Mouse (Mus musculus) cerebellum, adult 9-11 months (tissue): ENCODE results near the gene Sun5.
A peak's percentile ranks its signal among the peaks of the same experiment; 100 is the strongest.
"Not testable (repeated sequence)": the region's sequence is repeated elsewhere in the genome, so short reads cannot be mapped to it uniquely, and the experiment has no call there.

Source experiments
- DNase-seq: peaks from one replicate; pipeline ENCODE4 v3.0.0; 2022

Sun5 gene

DNA sequence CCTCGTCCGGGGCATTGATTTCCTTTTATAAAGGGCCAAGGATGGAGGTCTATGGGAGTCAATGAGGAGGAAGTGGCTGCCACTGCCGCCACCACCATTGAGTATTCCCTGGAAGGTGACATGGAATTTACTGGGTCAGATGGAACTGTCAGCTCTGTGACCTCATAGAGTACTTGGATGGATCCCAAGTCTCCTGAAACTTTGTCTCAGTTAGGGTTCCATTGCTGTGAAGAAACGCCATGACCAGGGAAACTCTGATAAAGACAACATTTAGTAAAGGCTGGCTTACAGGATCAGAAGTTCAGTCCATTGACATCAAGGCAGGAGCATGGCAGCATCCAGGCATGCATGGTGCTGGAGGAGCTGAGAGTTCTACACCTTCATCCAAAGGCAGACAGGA, at the start of gene Sun5:
Gene Sun5, minus strand, starts transcription at position 101 of the 400 bp plus-strand sequence.
- no peak for DNase-seq

DNA sequence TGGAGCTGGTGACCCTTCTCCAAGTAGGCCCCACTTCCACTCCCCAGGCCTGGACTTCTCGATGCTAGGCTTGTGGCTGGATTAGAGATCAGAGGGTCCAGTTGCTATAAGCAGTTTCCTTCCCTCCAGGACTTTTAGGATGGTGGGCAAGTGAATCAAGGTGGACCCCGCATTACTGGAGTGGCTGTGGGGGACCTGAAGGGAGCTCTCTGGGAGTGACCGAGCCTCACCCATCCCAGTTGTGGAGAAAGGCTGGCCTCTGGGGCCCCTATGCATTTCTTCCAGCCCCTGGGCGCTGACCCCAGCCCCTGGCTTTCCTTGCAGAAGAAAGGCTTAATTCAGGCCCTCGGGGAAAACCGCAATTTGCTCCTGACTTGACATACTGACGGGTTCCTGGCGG, 47.0 kb upstream of the Sun5 start, which contains the start of gene Bpifb3:
Gene Bpifb3, plus strand, starts transcription at position 301 of the 400 bp plus-strand sequence.
- no peak for DNase-seq

DNA sequence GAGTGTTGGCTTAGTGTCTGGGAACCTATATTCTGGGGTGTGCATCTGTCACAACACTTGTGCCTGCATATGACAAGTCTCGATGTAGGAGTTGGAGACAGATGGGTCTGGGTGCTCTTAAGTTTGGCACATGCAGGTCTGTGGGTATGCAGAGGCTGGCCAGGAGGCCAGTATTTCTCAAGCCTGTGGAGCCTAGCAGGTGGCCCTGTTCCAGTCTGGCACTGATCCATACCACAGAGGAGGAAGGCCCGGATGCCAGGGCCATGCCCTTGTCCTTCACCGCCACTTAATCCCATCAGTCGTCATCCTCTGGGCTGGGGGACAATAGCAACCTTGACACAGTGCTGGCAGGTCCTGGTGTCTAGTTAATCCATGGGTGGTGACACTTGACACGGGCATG, 43.3 kb upstream of the Sun5 start:
- DNase-seq: no peak

DNA sequence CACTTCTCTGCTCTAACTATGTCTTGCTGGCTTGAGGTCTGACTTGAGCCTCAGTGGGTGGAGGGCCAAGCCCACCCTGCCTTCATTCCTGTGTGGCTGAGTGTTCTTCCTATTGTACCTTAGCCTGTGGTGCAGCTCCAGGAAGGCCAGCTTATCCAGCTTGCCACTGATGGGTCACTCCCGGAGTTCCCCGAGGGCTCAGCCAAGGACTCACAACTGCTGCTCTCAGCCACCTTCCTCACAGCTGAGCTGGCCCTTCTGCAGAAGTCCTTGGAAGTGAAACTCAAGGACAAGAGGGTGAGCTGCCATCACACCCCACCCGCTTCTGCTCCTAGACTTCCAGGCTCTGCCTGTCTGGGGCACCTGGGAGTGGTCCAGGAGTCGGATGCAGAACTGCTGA, 35.7 kb upstream of the Sun5 start:
- DNase-seq: no peak

DNA sequence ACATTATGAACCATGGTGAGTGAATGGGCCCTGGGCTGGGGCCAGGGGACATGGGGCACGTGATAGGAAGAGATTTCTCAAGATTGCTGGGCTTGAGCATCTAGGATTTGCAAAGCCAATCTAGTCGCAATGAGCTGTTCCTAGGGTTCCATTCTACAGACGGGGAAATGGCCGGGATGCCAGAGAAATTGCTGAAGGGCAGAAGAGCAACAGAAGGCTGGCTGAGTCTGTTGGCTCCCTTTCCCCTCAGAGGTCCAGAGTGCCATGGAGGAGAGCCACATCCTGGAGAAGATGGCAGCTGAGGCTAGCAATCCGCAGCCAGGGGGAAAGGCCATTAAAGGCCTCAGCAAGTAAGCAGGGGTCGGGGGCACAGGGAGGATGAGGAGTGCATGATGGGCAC, 31.8 kb upstream of the Sun5 start:
- DNase-seq: peak; percentile 86

DNA sequence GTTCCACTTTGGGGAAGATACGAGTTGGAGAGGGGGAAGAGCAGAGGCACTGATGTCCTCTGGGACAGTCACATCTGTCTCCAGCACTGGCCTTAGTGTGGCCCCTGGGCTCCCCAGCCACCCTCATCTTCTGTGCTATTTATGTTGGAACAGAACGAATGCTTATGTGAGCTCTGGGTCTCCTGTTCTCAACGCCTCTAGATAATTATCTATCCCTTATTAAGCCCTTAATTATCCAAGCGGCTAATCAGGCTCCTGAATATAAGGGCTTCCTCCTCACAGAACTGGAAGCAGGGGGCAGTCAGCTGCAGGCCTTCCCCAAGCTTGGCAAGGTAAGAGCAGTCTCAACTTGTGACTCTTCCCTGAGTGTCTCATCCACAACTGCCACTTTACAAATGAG, 29.2 kb upstream of the Sun5 start, which contains the start of gene Bpifb6:
Gene Bpifb6, plus strand, starts transcription at position 301 of the 400 bp plus-strand sequence.
- DNase-seq: no peak

DNA sequence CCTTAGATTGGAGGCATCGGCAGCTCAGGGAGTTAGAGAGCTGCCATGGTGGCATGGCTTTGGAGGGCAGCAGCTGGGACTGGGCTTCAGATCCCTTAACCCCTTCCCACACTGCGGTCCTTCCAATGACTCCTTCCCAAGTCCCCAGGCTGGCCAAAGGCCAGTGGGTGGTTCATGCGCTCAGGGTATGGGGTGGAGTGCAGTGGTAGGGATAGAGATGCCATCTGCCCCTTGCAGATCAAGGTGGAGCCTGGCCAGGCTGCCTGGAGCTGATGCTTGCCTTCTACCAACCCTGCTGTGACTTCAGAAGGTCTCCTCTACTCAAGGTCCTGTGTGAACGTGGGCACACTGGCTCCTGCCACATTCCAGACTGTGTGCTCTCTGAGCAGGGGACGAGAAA, 28.2 kb upstream of the Sun5 start:
- peak; percentile 58 for DNase-seq

DNA sequence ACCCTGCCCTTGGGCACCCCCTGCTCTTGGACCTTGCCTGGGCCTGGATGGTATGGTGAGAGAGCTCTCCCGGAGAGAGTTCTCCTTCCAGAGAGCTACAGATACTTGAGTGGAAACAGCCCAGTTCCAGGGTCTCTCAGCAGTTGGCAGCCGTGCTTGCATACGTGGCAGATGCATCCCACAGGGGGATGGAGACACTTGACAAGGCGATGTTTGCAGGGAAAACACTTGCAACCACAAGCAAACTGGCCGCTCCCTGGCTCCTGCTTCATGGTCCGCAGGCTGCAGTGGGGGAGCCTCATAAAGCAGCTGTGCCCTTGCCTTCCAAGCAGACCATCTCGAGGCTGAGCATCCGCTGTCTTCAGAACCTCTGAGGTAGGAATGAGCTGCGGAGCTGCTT, 3.9 kb upstream of the Sun5 start, which contains the start of gene Bpifb2:
Gene Bpifb2, plus strand, starts transcription at position 301 of the 400 bp plus-strand sequence.
- DNase-seq: no peak

DNA sequence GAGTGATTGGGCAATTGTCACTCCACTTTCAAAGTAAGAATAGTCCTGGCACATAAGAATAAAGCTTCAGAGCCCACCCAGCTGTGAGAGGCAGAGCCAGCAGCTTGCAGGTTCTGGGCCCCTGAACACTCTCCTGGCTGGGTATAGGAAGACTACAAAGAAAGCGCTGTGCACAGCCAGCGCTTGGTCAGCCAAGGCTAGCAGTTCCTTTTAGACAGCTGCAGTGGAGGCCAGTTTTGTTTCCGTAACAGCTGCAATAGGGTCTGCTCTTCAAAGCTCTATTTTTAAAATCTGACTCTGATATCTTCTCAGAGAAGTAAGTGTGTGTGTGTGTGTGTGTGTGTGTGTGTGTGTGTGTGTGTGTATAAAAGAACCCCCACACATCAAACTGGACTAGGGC, 8.9 kb downstream of the Sun5 start:
- no peak for DNase-seq

DNA sequence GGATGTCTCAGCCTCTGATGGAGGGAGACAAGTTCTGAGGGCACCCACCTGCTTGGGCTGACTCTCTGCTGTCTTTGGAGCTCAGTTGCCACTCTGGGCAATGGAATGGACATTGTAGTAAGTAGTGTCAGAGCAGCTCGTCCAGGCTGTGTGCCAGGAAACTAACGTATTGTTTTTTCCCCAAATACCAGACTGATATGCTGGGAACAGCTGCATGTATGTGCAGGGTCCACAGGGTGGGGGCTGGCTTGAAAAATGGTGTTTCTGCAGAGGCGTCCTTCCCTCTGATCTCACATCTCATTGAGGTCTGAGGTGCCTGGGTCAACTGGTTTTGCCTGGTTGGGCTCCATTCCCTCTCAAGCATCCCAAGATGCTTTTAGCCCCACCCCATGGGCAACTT, 10.2 kb downstream of the Sun5 start:
- DNase-seq: peak; percentile 45

DNA sequence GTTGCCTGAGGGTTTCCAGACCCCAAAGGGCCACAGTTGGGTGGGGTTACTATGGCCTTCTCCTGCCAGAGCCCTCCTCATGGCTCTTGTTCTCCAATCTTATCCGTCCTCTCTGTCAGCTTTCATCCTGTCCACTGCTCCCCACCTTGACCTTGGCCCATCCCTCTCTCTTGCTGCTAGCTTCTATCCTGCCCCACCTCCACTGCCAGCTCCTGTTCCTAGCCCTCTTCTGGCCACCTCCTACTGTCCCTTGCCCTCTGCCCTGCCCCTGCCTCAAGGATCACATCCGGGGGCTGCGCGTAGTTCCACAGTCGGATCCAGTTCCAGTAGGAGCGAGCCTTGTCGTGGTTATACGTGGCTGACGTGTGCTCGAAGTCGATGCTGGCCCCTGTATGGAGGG, 10.6 kb downstream of the Sun5 start:
- no peak for DNase-seq

DNA sequence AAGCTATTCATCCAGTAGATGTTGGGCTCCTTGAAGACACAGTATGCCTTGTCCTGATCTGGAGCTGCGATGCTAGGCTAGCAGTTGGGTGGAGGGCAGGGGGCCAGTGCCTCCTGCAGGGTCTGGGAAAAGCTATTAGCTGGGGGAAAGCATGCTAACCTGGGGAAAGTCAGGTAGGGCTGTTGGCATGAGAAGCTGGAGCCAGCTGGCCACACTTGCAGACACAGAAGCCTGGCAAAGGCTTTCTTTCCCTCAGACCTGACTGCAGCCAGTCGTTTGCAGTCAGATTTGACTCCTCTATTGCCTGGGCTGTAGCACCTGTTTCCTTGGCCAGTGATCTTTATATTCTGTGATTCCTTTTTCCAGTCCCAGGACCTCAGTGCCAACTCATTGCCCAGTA, 11.3 kb downstream of the Sun5 start:
- peak; percentile 93 for DNase-seq

DNA sequence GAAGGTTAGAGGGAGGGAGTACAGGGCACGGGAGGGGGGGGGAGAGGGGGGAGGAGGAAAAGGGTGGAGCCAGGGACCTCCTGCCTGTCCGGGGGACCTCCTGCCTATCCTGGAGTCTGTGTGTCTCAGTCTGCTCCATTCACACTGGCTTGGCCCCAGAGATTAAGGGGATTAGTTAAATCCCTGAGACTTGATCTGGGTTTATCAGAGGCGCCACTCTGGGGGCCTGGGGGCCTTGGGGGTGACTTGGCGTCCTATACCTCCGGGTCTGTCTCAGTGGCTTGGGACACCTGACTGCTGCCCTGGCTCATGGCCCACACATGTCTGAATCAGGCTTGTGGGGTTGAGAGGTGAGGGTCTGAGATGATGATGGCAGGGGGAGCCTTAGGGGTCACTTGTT, 17.3 kb downstream of the Sun5 start:
- peak; percentile 25 for DNase-seq

DNA sequence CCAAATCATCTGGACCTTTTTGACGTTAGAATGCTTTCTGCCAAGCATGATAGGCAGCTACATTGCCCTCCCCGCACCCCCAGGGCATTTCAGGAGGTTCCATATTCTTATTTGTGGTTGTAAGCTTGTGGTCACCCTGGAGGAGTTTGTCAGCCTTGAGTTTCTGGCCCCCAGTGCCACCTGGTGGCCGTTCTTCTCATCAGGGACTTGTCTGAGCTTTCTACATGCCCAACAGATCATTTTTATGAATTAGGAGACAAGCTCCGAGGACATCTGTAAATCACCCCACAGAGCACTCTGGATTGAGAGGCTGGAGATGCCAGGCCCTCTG, 19.9 kb downstream of the Sun5 start:
- peak; percentile 81 for DNase-seq

DNA sequence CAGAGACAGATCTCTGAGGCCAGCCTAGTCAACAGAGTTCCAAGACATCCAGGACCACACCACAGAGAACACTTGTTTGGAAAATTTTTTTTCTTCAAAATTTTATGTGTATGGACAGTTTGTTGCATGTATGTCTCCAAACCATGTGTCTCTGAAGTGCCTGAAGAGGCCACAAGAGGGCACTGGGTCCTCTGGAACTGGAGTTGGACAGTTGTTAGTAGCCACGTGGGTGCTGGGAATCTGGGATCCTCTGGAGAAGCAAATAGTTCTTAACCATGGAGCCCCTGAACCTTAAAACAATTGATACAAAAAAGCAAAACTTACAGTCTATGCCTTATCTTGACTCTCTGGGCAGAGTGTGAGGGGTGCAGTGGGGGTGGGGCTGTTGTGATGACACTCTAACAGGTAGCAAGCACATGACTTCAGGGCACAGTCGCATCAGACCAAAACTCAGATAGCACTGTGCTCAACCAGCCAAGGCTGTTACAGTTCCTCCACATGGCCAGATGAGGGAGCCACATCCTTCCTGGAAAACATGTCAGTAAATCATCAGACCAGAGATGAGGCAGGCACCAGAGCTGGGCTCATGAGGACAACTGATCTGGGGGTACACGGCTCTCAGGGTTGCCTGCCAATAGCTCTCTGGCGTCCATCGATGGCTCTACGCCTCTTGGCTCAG, 20.4 kb downstream of the Sun5 start:
- DNase-seq: no peak

DNA sequence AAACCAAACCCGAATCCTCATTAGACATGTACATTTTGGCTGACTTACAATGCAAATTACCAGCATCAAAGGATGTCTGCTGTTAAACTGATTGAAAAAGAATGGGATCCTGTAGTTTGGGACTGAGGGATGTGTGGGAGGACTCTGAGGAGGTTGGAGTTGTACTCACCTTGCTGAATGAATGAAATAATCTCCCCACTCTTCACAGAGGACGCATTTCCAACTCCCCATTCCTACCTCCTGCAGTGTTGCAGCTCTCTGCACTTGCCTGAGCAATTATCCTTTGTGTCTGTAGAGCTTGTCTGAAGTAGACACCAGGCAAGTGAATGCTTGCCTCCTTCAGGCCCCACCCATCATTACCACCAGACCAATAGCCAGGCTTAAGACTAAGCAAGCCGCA, 22.5 kb downstream of the Sun5 start:
- no peak for DNase-seq

DNA sequence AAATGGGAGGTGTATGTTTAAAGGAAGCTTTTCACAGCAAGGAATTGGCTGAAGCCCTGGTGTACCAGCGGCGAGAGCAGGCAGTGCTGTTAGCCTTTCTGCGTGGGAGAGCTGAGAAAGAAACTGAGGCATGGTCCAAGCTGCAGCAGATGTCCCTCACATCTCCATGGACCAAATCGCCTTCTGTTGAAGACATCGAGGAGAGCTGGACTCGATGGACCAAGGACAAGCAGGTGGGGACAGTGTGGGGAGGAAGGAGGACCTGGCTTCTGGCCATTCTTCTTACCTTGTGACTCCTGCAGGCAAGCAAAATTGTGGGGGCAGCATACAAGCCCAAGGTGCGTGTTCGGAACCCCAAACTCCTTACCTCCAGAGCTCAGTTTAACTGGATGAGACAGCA, 28.0 kb downstream of the Sun5 start:
- DNase-seq: peak; percentile 63

DNA sequence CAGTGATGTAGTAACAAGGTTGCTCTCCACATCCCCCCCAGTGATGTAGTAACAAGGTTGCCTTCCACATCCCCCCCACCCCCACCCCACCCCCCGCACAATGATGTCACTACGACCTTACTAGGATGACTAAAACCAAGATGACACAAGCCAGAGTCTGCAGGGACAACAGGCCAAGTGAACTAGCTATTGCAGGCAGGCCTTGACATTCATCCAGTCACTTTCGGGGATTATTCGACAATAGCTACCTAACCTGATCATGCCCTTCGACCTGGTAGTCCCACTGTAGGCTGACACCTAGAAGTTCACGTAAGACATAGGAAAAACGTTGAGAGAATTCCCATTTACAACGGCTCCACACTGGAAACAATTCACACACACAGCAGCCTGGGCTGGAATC, 37.6 kb downstream of the Sun5 start:
- DNase-seq: no peak

DNA sequence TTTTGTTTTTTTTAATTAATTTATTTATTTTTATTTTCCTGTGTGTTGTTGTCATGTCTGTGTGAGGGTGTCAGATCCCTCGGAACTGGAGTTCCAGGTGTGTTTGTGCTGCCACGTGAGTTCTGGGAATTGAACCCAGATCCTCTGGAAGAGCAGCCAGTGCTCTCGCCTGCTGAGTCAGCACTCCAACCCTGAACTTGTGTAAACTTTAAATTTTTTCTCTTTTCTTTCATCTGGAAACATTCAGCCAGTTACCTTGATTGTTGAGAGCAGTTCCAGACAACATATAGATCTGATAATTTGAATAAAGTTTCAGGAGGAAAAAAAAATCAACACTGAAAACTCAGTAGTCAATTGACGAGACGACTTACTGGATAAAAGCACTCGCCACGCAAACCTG, 42.2 kb downstream of the Sun5 start:
- DNase-seq: no peak

DNA sequence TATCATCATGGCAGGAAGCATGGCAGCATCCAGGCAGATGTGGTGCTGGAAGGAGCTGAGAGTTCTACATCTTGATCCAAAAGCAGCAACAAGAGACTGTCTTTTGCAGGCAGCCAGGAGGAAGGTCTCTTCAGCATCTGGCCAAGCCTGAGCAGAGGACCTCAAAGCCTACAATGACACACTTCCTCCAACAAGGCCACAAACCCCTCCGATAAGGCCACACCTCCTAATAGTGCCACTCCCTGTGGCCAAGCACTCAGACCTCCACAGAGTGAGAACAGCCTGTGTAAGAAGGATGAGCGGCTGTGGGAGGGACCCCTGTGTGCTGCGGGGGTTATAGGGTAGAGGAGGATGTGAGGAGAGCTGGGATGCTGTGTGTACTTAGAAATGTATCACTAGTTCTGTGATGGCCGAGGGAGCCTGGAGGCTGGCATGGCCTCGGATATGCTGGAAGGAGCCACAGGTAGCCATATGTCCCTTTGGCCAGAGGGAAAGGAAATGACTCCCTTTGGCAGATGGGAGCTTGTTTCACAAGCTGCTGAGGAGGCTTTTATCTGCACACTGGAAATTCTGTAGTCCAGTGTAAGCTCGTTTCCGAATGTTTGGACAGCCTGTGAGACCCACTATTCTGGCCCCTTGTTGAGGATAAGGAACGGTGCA, 43.6 kb downstream of the Sun5 start:
- peak; percentile 92 for DNase-seq

DNA sequence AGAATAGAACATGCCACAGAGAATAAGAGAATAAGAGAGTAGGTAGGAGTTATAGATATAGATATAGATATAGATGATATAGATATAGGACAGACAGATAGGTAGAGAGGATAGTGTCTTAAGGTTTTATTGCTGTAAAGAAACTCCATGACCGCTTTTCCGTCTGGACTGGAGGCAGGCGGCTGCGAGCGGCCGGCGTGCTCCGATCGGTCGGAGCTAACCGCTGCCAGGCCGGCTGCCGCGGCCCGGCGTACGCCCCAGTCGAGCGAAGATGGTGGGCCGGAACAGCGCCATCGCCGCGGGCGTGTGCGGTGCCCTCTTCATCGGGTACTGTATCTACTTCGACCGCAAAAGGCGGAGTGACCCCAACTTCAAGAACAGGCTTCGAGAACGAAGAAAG, 45.0 kb downstream of the Sun5 start:
- DNase-seq: not testable (repeated sequence)

DNA sequence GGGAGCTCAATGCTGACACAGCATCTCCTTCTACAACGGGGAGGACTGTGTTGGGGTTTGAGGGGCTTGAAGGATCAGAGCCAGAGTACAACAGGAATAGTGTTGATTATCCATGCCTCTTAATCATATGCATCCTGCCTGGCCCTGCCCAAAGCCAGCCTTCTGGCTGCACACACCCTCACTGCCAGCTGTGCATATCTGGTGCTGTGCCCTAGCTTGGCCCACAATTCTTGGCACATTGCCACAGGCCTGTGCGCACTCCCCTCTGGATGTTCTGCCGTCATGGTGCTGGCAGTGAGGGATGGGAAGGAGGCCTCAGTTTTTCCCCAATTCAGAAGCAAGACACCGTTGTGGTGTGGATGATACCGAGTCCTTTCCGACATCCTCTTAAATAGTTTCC, 46.3 kb downstream of the Sun5 start:
- DNase-seq: no peak

DNA sequence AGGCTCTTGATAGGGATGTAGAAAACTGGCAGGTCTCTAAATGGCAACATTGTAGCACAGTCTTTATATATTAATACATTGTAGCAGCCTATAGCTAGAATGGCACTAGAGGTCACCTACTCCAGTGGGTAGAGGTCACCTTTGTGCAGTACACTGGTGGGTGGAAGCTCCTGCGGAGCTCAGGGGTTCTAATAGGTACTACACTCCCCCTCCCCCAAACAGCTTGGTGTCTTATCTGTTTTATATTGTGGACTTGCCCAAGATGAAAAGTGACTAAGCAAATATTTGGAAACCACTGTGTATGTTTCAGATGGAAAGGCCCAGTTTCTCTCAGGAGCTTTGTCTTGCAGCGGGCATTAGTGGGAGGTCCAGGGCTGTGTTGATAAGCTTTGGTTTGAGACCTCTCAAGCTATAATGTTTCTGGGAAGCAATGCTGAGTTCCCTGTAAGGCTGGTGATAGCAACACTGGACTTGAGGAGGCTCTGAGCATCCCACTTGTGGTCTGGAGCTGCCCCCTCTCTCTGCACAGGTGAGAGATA, 48.8 kb downstream of the Sun5 start:
- DNase-seq: no peak

DNA sequence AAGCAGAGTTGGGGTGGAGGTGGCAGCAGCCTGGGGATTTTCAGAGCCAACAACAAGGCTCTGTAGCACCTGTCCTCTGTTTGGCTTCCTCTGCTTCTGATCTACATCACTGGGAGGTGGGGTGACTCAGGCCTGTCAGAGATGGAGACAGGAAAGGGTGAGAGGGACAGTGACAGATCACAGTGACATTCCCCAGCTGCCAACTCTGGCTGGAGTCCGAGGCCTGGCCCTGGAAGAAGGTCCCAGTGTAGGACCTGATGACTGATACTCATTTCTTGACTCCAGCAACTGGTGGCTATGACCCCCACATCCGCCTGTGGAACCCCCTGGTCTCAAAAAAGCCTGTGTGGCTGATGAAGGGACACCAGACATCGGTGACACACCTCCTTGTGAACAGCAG, 61.0 kb downstream of the Sun5 start:
- peak; percentile 49 for DNase-seq

DNA sequence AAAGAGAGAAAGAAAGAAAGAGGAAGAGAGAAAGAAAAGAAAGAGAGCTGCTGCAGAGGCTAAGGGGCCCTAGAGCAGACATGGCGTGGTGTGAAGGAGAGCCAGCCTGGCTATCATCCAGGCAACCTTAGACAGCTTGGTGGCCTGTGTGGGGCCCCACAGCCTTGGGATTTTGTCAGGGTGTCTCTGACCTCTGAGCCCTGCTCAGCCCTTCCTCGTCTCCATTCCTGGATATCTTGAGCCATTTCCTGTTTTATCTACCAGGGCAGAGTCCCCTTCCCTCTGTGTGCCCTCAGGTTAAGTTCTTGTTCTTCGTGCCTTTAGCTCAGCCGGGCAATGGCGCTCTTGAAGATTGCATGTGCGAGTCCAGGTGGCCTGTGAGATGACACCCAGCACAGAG, 62.0 kb downstream of the Sun5 start:
- DNase-seq: no peak
